Mouse (Mus musculus) heart, embryonic 12.5 days (tissue): ENCODE results near the gene Gas2l1. TPM values are rescaled to one million over a fixed set of nuclear protein-coding genes. Genes with fewer than 3 reads are reported as not detected.
A peak's percentile ranks its signal among the peaks of the same experiment; 100 is the strongest.
"Not testable (repeated sequence)": the region's sequence is repeated elsewhere in the genome, so short reads cannot be mapped to it uniquely, and the experiment has no call there.

Experiments used
- ATAC-seq: fragments of 200-750 bp; cut with Nextera tagmentation; 2 replicates; pipeline ENCODE4 v1.8.0; 2017; ENCODE audit warnings: moderate TSS enrichment, moderate library complexity; ENCODE audit not compliant: insufficient number of reproducible peaks, low FRiP score
- H3K27ac ChIP-seq: fragments of 300-500 bp; sonication (generic); 2 replicates; pipeline ENCODE4 v1.5.1; 2016; ENCODE audit warnings: mild to moderate bottlenecking, moderate library complexity; ENCODE audit not compliant: poor library complexity, severe bottlenecking
- H3K27me3 ChIP-seq: fragments of 300-500 bp; sonication (generic); replicated peaks from 2 replicates; pipeline ENCODE4 v1.6.1; 2016; ENCODE audit warnings: mild to moderate bottlenecking, moderate library complexity
- H3K36me3 ChIP-seq: fragments of 300-500 bp; sonication (generic); 2 replicates; pipeline ENCODE4 v1.6.1; 2016; ENCODE audit warnings: mild to moderate bottlenecking, moderate library complexity
- H3K4me1 ChIP-seq: fragments of 300-500 bp; sonication (generic); replicated peaks from 2 replicates; pipeline ENCODE4 v1.6.1; 2016; ENCODE audit warnings: mild to moderate bottlenecking
- H3K4me2 ChIP-seq: fragments of 300-500 bp; sonication (generic); 2 replicates; pipeline ENCODE4 v1.6.1; 2016; ENCODE audit warnings: mild to moderate bottlenecking, moderate library complexity
- H3K4me3 ChIP-seq: fragments of 300-500 bp; sonication (generic); 2 replicates; pipeline ENCODE4 v1.5.1; 2016; ENCODE audit warnings: mild to moderate bottlenecking
- H3K9ac ChIP-seq: fragments of 300-500 bp; sonication (generic); 2 replicates; pipeline ENCODE4 v1.6.1; 2016; ENCODE audit warnings: mild to moderate bottlenecking, moderate library complexity
- H3K9me3 ChIP-seq: fragments of 300-500 bp; sonication (generic); replicated peaks from 2 replicates; pipeline ENCODE4 v1.6.1; 2016; ENCODE audit warnings: mild to moderate bottlenecking, moderate library complexity
- WGBS: fragments of 180-500 bp; shearing (Covaris S2); methylation state at CpG from one replicate; pipeline ENCODE4 v1.1.7; 2016; 5-methylcytosine and 5-hydroxymethylcytosine counted together
- polyA plus RNA-seq: library from polyadenylated mRNA; unstranded; fragments of >200 nt; fragmentation: Nextera tagmentation; extraction: Ambion mirVana; gene quantifications from 2 replicates; pipeline ENCODE4 v1.2.1, GENCODE M21; 2016

Gas2l1 gene
- polyA plus RNA-seq, 1 experiment from 2014 or later, result 31.6 TPM

DNA sequence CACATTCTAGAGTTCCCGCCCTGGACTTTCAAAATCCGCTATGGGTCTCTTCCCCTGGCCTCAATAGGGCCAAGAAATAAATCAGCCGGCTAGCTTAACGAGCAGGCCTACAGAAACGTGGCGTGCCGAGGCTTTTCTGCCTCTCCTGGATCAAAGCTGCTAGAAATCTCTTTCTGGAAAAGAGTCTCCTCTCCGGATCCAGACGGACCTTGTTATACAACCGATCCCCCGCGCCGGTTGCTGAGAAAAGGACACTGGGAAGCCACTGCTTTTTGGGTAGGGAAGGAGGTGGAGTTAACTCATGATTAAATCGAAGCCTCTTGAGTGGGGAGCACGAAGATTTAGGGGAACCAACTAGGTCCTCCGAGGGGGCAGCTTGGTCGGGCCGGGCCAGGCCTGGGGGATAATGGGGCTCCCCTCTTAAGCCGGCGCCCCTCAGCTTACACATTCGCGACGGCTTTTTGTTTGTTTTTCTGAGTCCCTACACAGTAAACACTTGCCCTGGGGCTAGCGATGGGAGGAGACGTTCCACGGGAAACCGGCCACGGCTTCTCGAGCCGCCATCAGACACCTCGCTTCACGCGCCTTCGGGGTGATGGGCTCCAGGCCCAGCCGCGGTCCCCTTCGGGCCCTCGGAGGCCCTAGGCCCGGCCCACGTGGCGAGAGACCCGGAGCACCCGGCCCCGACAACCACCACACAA lies 33.1 kb upstream of the Gas2l1 start:
- Histone ChIP-seq H3K4me3 (peak overlapping the region; percentile 94), H3K36me3 (peaks cover 5% of the 10 kb centered on the region), H3K27me3 (no peaks in the 10 kb centered on the region), H3K4me1 (peaks cover 29% of the 10 kb centered on the region), H3K27ac (peak overlapping the region; percentile 92), H3K9ac (peak overlapping the region; percentile 99), H3K4me2 (peak overlapping the region; percentile 84), H3K9me3 (no peaks in the 10 kb centered on the region)
- under 1% methylated on average over 44 of the region's 44 CpGs for WGBS
- no peak for ATAC-seq

DNA sequence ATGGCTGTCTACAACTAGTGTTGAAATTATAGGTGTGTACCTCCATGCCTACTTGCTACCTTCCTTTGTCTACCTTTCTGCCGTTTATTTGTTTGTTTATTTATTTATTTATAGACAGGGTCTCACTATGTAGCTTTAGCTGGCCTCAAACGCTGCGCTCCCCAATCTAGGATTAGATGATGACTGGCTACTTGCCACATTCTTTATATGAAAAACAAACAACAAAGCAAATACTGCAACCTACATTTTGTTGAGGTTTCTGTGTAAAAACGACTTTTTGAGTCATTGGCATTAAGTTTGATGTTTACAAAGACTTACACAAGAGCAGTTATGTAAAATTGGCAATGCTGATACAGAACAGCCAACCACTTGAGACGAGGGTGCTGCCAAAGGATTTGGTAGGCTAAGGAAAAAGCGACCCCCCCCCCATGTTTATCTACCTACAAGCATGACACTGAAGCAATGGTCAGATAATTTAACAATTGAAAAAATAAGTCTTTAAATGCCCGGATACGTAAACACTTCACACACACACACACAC lies 31.4 kb upstream of the Gas2l1 start:
- ATAC-seq, result no peak
- peak overlapping the region; percentile 99; the same call in 1 of the 2 replicates for H3K9ac ChIP-seq
- peak overlapping the region; percentile 84 for H3K4me2 ChIP-seq
- peaks cover 33% of the 10 kb centered on the region for H3K4me1 ChIP-seq
- H3K4me3 ChIP-seq, result peak overlapping the region; percentile 94
- 60% methylated on average over 8 of the region's 8 CpGs for WGBS
- H3K9me3 ChIP-seq, result no peaks in the 10 kb centered on the region
- no peak overlapping the region for H3K27ac ChIP-seq
- H3K27me3 ChIP-seq, result no peaks in the 10 kb centered on the region
- peaks cover 13% of the 10 kb centered on the region for H3K36me3 ChIP-seq

DNA sequence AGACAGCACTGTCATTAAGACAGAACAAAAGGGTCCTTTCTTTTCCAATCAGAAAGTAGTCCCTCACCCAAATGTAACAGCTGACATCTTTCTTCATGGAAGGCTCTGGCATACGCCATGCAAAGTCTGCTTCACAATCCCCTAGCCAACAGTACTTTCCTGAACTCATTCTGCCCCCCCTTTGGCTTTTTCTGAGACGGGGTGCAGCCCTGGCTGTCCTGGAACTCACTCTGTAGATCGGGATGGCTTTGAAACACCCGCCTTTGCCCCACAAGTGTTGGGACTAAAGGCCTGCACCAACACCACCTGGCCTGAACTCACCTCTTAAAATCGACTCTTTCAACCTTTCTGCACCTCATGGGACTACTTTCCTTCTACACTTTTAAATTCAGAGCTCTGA lies 30.8 kb upstream of the Gas2l1 start:
- Histone ChIP-seq H3K9me3 (no peaks in the 10 kb centered on the region), H3K4me2 (peak overlapping the region; percentile 9; the same call in 1 of the 2 replicates), H3K9ac (no peak overlapping the region), H3K27ac (no peak overlapping the region), H3K4me3 (no peak overlapping the region), H3K27me3 (no peaks in the 10 kb centered on the region), H3K4me1 (peaks cover 27% of the 10 kb centered on the region), H3K36me3 (peaks cover 17% of the 10 kb centered on the region)
- no peak for ATAC-seq
- WGBS, result 74% methylated on average over 5 of the region's 5 CpGs

- Histone ChIP-seq H3K9me3 (no peaks in the 10 kb centered on the region), H3K27me3 (no peaks in the 10 kb centered on the region), H3K4me3 (no peak overlapping the region), H3K36me3 (peaks cover 52% of the 10 kb centered on the region), H3K9ac (no peak overlapping the region), H3K4me1 (peaks cover 13% of the 10 kb centered on the region), H3K4me2 (no peak overlapping the region), H3K27ac (no peak overlapping the region)
- WGBS, result 49% methylated on average over 2 of the region's 2 CpGs
- no peak for ATAC-seq
Measured at GRCm38 (mm10) chr11:5091706-5092105, 26.6 kb upstream of the Gas2l1 start.

GRCm38 (mm10) chr11:5089147-5089546 lies 24.0 kb upstream of the Gas2l1 start:
- no peak overlapping the region for H3K4me3 ChIP-seq
- H3K9ac ChIP-seq, result no peak overlapping the region
- ATAC-seq, result no peak
- H3K4me1 ChIP-seq, result 0 out of 2 replicates have a peak, but pooled peaks cover 4% of the 10 kb centered on the region
- 98% methylated on average over 1 of the region's 1 CpGs for WGBS
- H3K36me3 ChIP-seq, result peaks cover 76% of the 10 kb centered on the region
- no peak overlapping the region for H3K4me2 ChIP-seq
- no peak overlapping the region for H3K27ac ChIP-seq
- H3K27me3 ChIP-seq, result no peaks in the 10 kb centered on the region
- H3K9me3 ChIP-seq, result no peaks in the 10 kb centered on the region

DNA sequence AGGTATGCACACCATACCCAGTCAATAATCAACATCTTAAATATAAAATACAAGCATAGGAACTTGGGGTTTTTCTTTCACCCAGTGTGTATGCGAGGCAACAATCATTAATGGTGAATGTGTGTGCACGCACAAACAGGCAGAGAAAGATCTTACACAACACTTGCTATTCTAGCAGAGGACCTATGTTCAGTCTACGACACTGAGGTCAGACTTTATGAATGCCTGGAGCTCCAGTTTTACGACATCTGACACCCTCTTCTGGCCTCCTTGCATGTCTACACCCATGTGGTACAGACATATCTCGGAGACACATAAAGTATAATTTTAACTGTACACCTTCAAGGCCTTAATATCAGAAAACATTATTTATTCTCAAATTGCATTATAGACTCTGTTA lies 11.7 kb upstream of the Gas2l1 start:
- H3K4me2 ChIP-seq, H3K9me3 ChIP-seq, H3K4me3 ChIP-seq, H3K27ac ChIP-seq, ATAC-seq, H3K27me3 ChIP-seq, H3K9ac ChIP-seq, H3K4me1 ChIP-seq: not testable (repeated sequence)
- 87% methylated on average over 4 of the region's 5 CpGs for WGBS
- H3K36me3 ChIP-seq, result peaks cover 80% of the 10 kb centered on the region

DNA sequence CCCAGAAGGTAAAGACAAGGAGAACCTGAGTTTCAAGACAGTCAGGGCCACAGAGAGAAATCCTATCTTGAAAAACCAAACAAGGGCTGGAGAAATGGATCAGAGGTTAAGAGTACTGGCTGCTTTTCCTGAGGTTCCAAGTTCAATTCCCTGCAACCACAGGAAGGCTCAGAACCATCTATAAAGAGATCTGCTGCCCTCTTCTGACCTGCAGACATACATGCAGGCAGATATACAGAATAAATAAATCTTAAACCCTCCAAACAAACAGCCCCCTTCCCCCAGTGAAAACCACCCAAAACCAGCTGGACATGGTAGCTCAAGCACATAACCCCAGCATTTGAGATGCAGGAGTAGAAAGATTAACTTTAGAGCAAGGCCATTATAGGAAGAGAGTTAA lies 10.6 kb upstream of the Gas2l1 start:
- no peak for ATAC-seq
- no peak overlapping the region for H3K4me2 ChIP-seq
- no peaks in the 10 kb centered on the region for H3K9me3 ChIP-seq
- no peaks in the 10 kb centered on the region for H3K4me1 ChIP-seq
- H3K36me3 ChIP-seq, result peaks cover 84% of the 10 kb centered on the region
- H3K4me3 ChIP-seq, result no peak overlapping the region
- no peaks in the 10 kb centered on the region for H3K27me3 ChIP-seq
- no peak overlapping the region for H3K27ac ChIP-seq
- no peak overlapping the region for H3K9ac ChIP-seq

GRCm38 (mm10) chr11:5074882-5075281 lies 9.8 kb upstream of the Gas2l1 start:
- Histone ChIP-seq H3K4me3 (no peak overlapping the region), H3K27me3 (no peaks in the 10 kb centered on the region), H3K4me1 (no peaks in the 10 kb centered on the region), H3K9me3 (no peaks in the 10 kb centered on the region), H3K27ac (no peak overlapping the region), H3K36me3 (peaks cover 85% of the 10 kb centered on the region), H3K4me2 (no peak overlapping the region), H3K9ac (no peak overlapping the region)
- 85% methylated on average over 4 of the region's 4 CpGs for WGBS
- ATAC-seq, result no peak

- H3K9ac ChIP-seq, result no peak overlapping the region
- H3K4me2 ChIP-seq, result no peak overlapping the region
- H3K36me3 ChIP-seq, result peaks cover 53% of the 10 kb centered on the region
- 83% methylated on average over 9 of the region's 9 CpGs for WGBS
- no peak for ATAC-seq
- H3K4me1 ChIP-seq, result peaks cover 20% of the 10 kb centered on the region
- H3K27me3 ChIP-seq, result peaks cover 10% of the 10 kb centered on the region
- no peak overlapping the region for H3K4me3 ChIP-seq
- H3K9me3 ChIP-seq, result no peaks in the 10 kb centered on the region
- H3K27ac ChIP-seq, result no peak overlapping the region
Measured at GRCm38 (mm10) chr11:5068126-5068971, 3.2 kb upstream of the Gas2l1 start.

GRCm38 (mm10) chr11:5067063-5067462 lies 1.9 kb upstream of the Gas2l1 start:
- Histone ChIP-seq H3K4me1 (peaks cover 33% of the 10 kb centered on the region), H3K4me2 (no peak overlapping the region), H3K36me3 (peaks cover 40% of the 10 kb centered on the region), H3K9me3 (no peaks in the 10 kb centered on the region), H3K27ac (no peak overlapping the region), H3K9ac (no peak overlapping the region), H3K4me3 (no peak overlapping the region), H3K27me3 (peaks cover 23% of the 10 kb centered on the region)
- no peak for ATAC-seq

GRCm38 (mm10) chr11:5064282-5065055 lies 658 bp downstream of the Gas2l1 start:
- Histone ChIP-seq H3K36me3 (peaks cover 25% of the 10 kb centered on the region), H3K4me2 (peak overlapping the region; percentile 97), H3K9me3 (no peaks in the 10 kb centered on the region), H3K4me3 (peak overlapping the region; percentile 87), H3K27ac (no peak overlapping the region), H3K9ac (peak overlapping the region; percentile 88), H3K4me1 (peaks cover 51% of the 10 kb centered on the region), H3K27me3 (peaks cover 46% of the 10 kb centered on the region)
- 14% methylated on average over 38 of the region's 38 CpGs for WGBS
- no peak for ATAC-seq
